Mouse (Mus musculus): ENCODE measurements at regions not wholly inside any gene's neighbourhood (a gene's known extent, or its start where the extent isn't known, plus 50 kb on each side); places are given as distances from the start of the nearest gene placed in this dataset.

GRCm38 (mm10) chr8:107726716-107727115, 138.5 kb upstream of the Psmd7 start:
- Histone ChIP-seq H3K9ac (no peak overlapping the region), H3K4me3 (no peak overlapping the region), H3K4me2 (no peak overlapping the region), H3K9me3 (no peaks in the 10 kb centered on the region), H3K27me3 (no peaks in the 10 kb centered on the region), H3K4me1 (replicated peaks) (no peaks in the 10 kb centered on the region), H3K27ac (no peak overlapping the region), H3K36me3 (no peaks in the 10 kb centered on the region)
- 95% methylated on average over 1 of the region's 1 CpGs for WGBS
- no peak for ATAC-seq (ENCODE audit: low FRiP score)

GRCm38 (mm10) chr8:107727276-107727675, 139.0 kb upstream of the Psmd7 start:
- ATAC-seq (ENCODE audit: low FRiP score): no peak

GRCm38 (mm10) chr8:107739091-107739490, 150.8 kb upstream of the Psmd7 start:
- Histone ChIP-seq H3K9me3 (peaks cover 19% of the 10 kb centered on the region), H3K27me3 (no peaks in the 10 kb centered on the region), H3K4me2 (no peak overlapping the region), H3K4me1 (replicated peaks) (no peaks in the 10 kb centered on the region), H3K27ac (no peak overlapping the region), H3K4me3 (no peak overlapping the region), H3K36me3 (no peaks in the 10 kb centered on the region), H3K9ac (no peak overlapping the region)
- 64% methylated on average over 9 of the region's 9 CpGs for WGBS
- no peak for ATAC-seq (ENCODE audit: low FRiP score)

More at GRCm38 (mm10) chr8:107727276-107727675, 139.0 kb upstream of the Psmd7 start:
- no peaks in the 10 kb centered on the region for H3K36me3 ChIP-seq
- no peak overlapping the region for H3K27ac ChIP-seq
- no peak overlapping the region for H3K4me2 ChIP-seq
- no peak overlapping the region for H3K9ac ChIP-seq
- H3K4me3 ChIP-seq: no peak overlapping the region
- H3K27me3 ChIP-seq: no peaks in the 10 kb centered on the region
- no peaks in the 10 kb centered on the region for H3K4me1 ChIP-seq (replicated peaks)
- WGBS: 93% methylated on average over 6 of the region's 6 CpGs
- H3K9me3 ChIP-seq: no peaks in the 10 kb centered on the region

GRCm38 (mm10) chr8:107757083-107757482, 168.8 kb upstream of the Psmd7 start:
- no peak for ATAC-seq (ENCODE audit: low FRiP score)

GRCm38 (mm10) chr8:107758637-107759036, 170.4 kb upstream of the Psmd7 start:
- Histone ChIP-seq H3K4me2 (no peak overlapping the region), H3K4me1 (replicated peaks) (no peaks in the 10 kb centered on the region), H3K9ac (no peak overlapping the region), H3K4me3 (no peak overlapping the region), H3K27ac (no peak overlapping the region), H3K27me3 (no peaks in the 10 kb centered on the region), H3K9me3 (no peaks in the 10 kb centered on the region), H3K36me3 (no peaks in the 10 kb centered on the region)
- WGBS: 79% methylated on average over 1 of the region's 1 CpGs
- no peak for ATAC-seq (ENCODE audit: low FRiP score)

More at GRCm38 (mm10) chr8:107757083-107757482, 168.8 kb upstream of the Psmd7 start:
- 0 out of 2 replicates have a peak overlapping the region, but pooled peaks have one; percentile 18 for H3K27ac ChIP-seq
- H3K4me3 ChIP-seq: no peak overlapping the region
- H3K9ac ChIP-seq: no peak overlapping the region
- H3K27me3 ChIP-seq: no peaks in the 10 kb centered on the region
- H3K4me2 ChIP-seq: no peak overlapping the region
- H3K36me3 ChIP-seq: no peaks in the 10 kb centered on the region
- WGBS: 62% methylated on average over 7 of the region's 7 CpGs
- H3K4me1 ChIP-seq (replicated peaks): no peaks in the 10 kb centered on the region
- H3K9me3 ChIP-seq: peaks cover 7% of the 10 kb centered on the region; the same call in 1 of the 2 replicates

GRCm38 (mm10) chr8:107776906-107777305, 165.5 kb upstream of the Zfhx3 start:
- ATAC-seq (ENCODE audit: low FRiP score): no peak
- H3K4me2 ChIP-seq: no peak overlapping the region
- WGBS: 16% methylated on average over 5 of the region's 5 CpGs

GRCm38 (mm10) chr8:107785771-107786170, 156.7 kb upstream of the Zfhx3 start:
- 81% methylated on average over 5 of the region's 5 CpGs for WGBS
- Histone ChIP-seq H3K27me3 (no peaks in the 10 kb centered on the region), H3K9me3 (no peaks in the 10 kb centered on the region), H3K4me2 (no peak overlapping the region), H3K9ac (no peak overlapping the region), H3K4me1 (replicated peaks) (no peaks in the 10 kb centered on the region), H3K4me3 (no peak overlapping the region), H3K27ac (no peak overlapping the region), H3K36me3 (no peaks in the 10 kb centered on the region)
- no peak for ATAC-seq (ENCODE audit: low FRiP score)

More at GRCm38 (mm10) chr8:107776906-107777305, 165.5 kb upstream of the Zfhx3 start:
- no peaks in the 10 kb centered on the region for H3K36me3 ChIP-seq
- H3K9me3 ChIP-seq: no peaks in the 10 kb centered on the region
- H3K4me1 ChIP-seq (replicated peaks): peaks cover 10% of the 10 kb centered on the region
- H3K4me3 ChIP-seq: no peak overlapping the region
- no peak overlapping the region for H3K27ac ChIP-seq
- no peaks in the 10 kb centered on the region for H3K27me3 ChIP-seq
- H3K9ac ChIP-seq: no peak overlapping the region

- Histone ChIP-seq H3K27me3 (no peaks in the 10 kb centered on the region), H3K4me3 (no peak overlapping the region)
- 89% methylated on average over 3 of the region's 3 CpGs for WGBS
Observed at GRCm38 (mm10) chr8:107792286-107792685, 150.2 kb upstream of the Zfhx3 start.

GRCm38 (mm10) chr8:107814931-107815330, 127.5 kb upstream of the Zfhx3 start:
- no peak overlapping the region for H3K4me2 ChIP-seq
- H3K9me3 ChIP-seq: no peaks in the 10 kb centered on the region
- peaks cover 36% of the 10 kb centered on the region for H3K4me1 ChIP-seq (replicated peaks)
- no peak overlapping the region for H3K4me3 ChIP-seq
- H3K27me3 ChIP-seq: no peaks in the 10 kb centered on the region
- no peak for ATAC-seq (ENCODE audit: low FRiP score)
- no peak overlapping the region for H3K9ac ChIP-seq
- WGBS: 41% methylated on average over 14 of the region's 14 CpGs
- H3K27ac ChIP-seq: 0 out of 2 replicates have a peak overlapping the region, but pooled peaks have one; percentile 13
- no peaks in the 10 kb centered on the region for H3K36me3 ChIP-seq

More at GRCm38 (mm10) chr8:107792286-107792685, 150.2 kb upstream of the Zfhx3 start:
- H3K9ac ChIP-seq: no peak overlapping the region
- H3K4me1 ChIP-seq (replicated peaks): no peaks in the 10 kb centered on the region
- H3K36me3 ChIP-seq: no peaks in the 10 kb centered on the region
- H3K27ac ChIP-seq: no peak overlapping the region
- no peaks in the 10 kb centered on the region for H3K9me3 ChIP-seq
- no peak for ATAC-seq (ENCODE audit: low FRiP score)
- no peak overlapping the region for H3K4me2 ChIP-seq

- Histone ChIP-seq H3K9me3 (no peaks in the 10 kb centered on the region), H3K4me1 (replicated peaks) (peaks cover 43% of the 10 kb centered on the region), H3K9ac (no peak overlapping the region), H3K27me3 (no peaks in the 10 kb centered on the region), H3K4me2 (no peak overlapping the region), H3K36me3 (no peaks in the 10 kb centered on the region), H3K27ac (no peak overlapping the region), H3K4me3 (no peak overlapping the region)
- WGBS: 25% methylated on average over 3 of the region's 3 CpGs
- no peak for ATAC-seq (ENCODE audit: low FRiP score)
Observed at GRCm38 (mm10) chr8:107815775-107816174, 126.7 kb upstream of the Zfhx3 start.

- 83% methylated on average over 9 of the region's 9 CpGs for WGBS
- no peak overlapping the region for H3K9ac ChIP-seq
Observed at GRCm38 (mm10) chr8:107817796-107818195, 124.6 kb upstream of the Zfhx3 start.

GRCm38 (mm10) chr8:107820174-107820760, 122.2 kb upstream of the Zfhx3 start:
- Histone ChIP-seq H3K36me3 (no peaks in the 10 kb centered on the region), H3K9ac (peak overlapping the region; percentile 62; the same call in 1 of the 2 replicates), H3K4me1 (replicated peaks) (peaks cover 51% of the 10 kb centered on the region), H3K4me3 (no peak overlapping the region), H3K9me3 (no peaks in the 10 kb centered on the region), H3K4me2 (0 out of 2 replicates have a peak overlapping the region, but pooled peaks have one; percentile 19), H3K27ac (peak overlapping the region; percentile 82), H3K27me3 (no peaks in the 10 kb centered on the region)
- no peak for ATAC-seq (ENCODE audit: low FRiP score)
- 3% methylated on average over 8 of the region's 8 CpGs for WGBS

More at GRCm38 (mm10) chr8:107817796-107818195, 124.6 kb upstream of the Zfhx3 start:
- H3K4me3 ChIP-seq: no peak overlapping the region
- H3K27ac ChIP-seq: peak overlapping the region; percentile 41
- no peak overlapping the region for H3K4me2 ChIP-seq
- ATAC-seq (ENCODE audit: low FRiP score): no peak
- no peaks in the 10 kb centered on the region for H3K36me3 ChIP-seq
- no peaks in the 10 kb centered on the region for H3K27me3 ChIP-seq
- no peaks in the 10 kb centered on the region for H3K9me3 ChIP-seq
- H3K4me1 ChIP-seq (replicated peaks): peaks cover 50% of the 10 kb centered on the region

- Histone ChIP-seq H3K9ac (no peak overlapping the region), H3K27ac (peak overlapping the region; percentile 80), H3K4me1 (replicated peaks) (peaks cover 42% of the 10 kb centered on the region), H3K9me3 (no peaks in the 10 kb centered on the region), H3K36me3 (no peaks in the 10 kb centered on the region), H3K4me2 (no peak overlapping the region), H3K27me3 (no peaks in the 10 kb centered on the region), H3K4me3 (no peak overlapping the region)
- 46% methylated on average over 6 of the region's 6 CpGs for WGBS
- no peak for ATAC-seq (ENCODE audit: low FRiP score)
Observed at GRCm38 (mm10) chr8:107821522-107821921, 120.9 kb upstream of the Zfhx3 start.

Data from hindbrain, embryonic 13.5 days (tissue).